Mouse (Mus musculus): ENCODE measurements at regions not wholly inside any gene's neighbourhood (a gene's known extent, or its start where the extent isn't known, plus 50 kb on each side); places are given as distances from the start of the nearest gene placed in this dataset.

- Histone ChIP-seq H3K4me1 (ENCODE audit: control insufficient read depth, insufficient read depth, low read length) (no peaks in the 10 kb centered on the region), H3K36me3 (ENCODE audit: control insufficient read depth, insufficient read depth, low read length) (no peaks in the 10 kb centered on the region), H3K27ac (ENCODE audit: insufficient read depth, low read depth, low read length) (no peak overlapping the region), H3K4me3 (ENCODE audit: insufficient read depth, low read depth, low read length) (no peak overlapping the region), H3K27me3 (replicated peaks; ENCODE audit: control insufficient read depth, insufficient read depth, low read length) (no peaks in the 10 kb centered on the region; the same call in 1 of the 2 replicates)
- 77% methylated on average over 2 of the region's 2 CpGs for WGBS
- no peak for DNase-seq
- TF ChIP-seq CTCF (conservative IDR thresholded peaks at IDR 0.05; ENCODE audit: insufficient read depth, insufficient read length, low read depth, low read length): no peak
- TF ChIP-seq POLR2A (IDR thresholded peaks at IDR 0.05; ENCODE audit: low read depth, low read length): no peak
Measured at GRCm38 (mm10) chr4:39991851-39992250, 151.0 kb upstream of the Aco1 start.

DNA sequence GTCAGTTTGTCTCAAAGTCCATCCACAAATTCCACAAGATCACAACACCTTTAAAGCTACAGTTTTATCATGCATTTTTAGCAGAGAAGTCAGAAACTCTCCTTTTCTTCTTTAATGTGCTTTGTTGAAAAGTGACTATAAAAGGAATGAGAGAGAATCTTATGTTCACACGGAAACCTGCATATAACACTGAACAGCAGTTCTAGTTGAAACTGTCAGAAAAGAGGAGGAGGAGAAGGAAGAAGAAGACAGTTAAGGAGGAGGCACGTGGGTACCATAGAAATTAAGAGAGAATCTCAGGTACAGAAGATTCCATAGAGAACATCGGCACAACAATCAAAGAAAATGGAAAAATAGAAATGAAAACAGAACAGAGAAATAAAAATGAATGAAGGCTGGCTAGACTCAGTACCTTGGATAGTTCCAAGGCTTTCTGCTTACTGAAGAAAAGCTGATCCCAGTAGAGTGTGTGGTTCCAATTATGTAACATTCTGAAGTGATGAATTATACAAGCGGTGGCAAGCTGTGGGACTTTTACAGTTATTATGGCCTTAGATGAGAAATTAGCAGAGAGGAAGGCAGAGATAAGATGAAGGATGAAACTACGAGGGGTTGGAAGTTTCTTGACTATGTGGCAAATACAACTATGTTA is 144.0 kb upstream of the Aco1 start:
- TF ChIP-seq POLR2A (IDR thresholded peaks at IDR 0.05; ENCODE audit: low read depth, low read length) (no peak), CTCF (conservative IDR thresholded peaks at IDR 0.05; ENCODE audit: insufficient read depth, insufficient read length, low read depth, low read length) (no peak)
- Histone ChIP-seq H3K27me3 (replicated peaks; ENCODE audit: control insufficient read depth, insufficient read depth, low read length) (no peaks in the 10 kb centered on the region), H3K4me1 (ENCODE audit: control insufficient read depth, insufficient read depth, low read length) (no peaks in the 10 kb centered on the region), H3K27ac (ENCODE audit: insufficient read depth, low read depth, low read length) (no peak overlapping the region), H3K4me3 (ENCODE audit: insufficient read depth, low read depth, low read length) (no peak overlapping the region), H3K36me3 (ENCODE audit: control insufficient read depth, insufficient read depth, low read length) (no peaks in the 10 kb centered on the region)
- DNase-seq: no peak
- 68% methylated on average over 5 of the region's 5 CpGs for WGBS

DNA sequence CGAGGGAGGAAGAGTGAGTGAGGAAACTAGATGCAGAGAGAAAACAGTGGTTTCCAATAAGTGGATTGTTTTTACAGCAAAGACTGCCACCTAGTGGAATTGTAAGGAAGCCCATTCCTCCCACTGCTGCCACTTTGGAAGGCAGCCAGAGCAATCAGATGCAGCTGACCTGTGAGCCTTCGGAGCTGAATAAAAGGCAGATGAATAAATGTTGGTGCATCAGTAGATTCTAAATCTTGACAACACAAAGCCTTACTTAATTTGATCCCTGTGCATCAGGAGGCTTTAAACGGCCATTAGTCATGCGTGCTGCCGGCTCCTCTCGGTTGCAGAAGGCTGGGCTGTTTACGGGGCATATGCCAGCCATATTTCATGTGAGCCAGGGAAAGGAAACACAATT is 128.2 kb upstream of the Aco1 start:
- H3K36me3 ChIP-seq (ENCODE audit: control insufficient read depth, insufficient read depth, low read length): no peaks in the 10 kb centered on the region
- no peaks in the 10 kb centered on the region; the same call in 1 of the 2 replicates for H3K4me1 ChIP-seq (ENCODE audit: control insufficient read depth, insufficient read depth, low read length)
- 13% methylated on average over 7 of the region's 7 CpGs for WGBS
- H3K27ac ChIP-seq (ENCODE audit: insufficient read depth, low read depth, low read length): no peak overlapping the region
- TF ChIP-seq CTCF (conservative IDR thresholded peaks at IDR 0.05; ENCODE audit: insufficient read depth, insufficient read length, low read depth, low read length): peak; percentile 68
- no peak for TF ChIP-seq POLR2A (IDR thresholded peaks at IDR 0.05; ENCODE audit: low read depth, low read length)
- H3K4me3 ChIP-seq (ENCODE audit: insufficient read depth, low read depth, low read length): no peak overlapping the region
- no peaks in the 10 kb centered on the region for H3K27me3 ChIP-seq (replicated peaks; ENCODE audit: control insufficient read depth, insufficient read depth, low read length)
- DNase-seq: peak; percentile 75

DNA sequence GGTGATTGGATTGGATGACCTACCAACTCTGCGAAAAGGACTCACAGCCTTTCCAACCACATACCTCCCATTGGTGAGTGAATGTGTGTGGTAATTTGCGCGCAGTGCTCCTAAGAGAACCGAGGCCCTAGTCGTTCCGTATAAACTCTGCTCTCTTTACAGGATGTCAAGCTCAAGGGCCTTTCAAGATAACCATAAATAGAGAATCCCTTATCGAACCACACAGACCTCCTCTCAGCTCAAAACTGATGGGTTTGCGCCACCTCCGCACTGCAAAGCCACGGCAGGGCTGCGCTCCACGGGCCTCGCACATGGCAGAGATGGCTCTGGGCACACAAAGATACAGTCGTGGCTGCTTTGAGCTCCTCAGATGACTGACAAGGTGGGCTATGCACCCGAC is 126.0 kb upstream of the Aco1 start:
- Histone ChIP-seq H3K36me3 (ENCODE audit: control insufficient read depth, insufficient read depth, low read length) (no peaks in the 10 kb centered on the region), H3K4me1 (ENCODE audit: control insufficient read depth, insufficient read depth, low read length) (no peaks in the 10 kb centered on the region; the same call in 1 of the 2 replicates), H3K27me3 (replicated peaks; ENCODE audit: control insufficient read depth, insufficient read depth, low read length) (no peaks in the 10 kb centered on the region), H3K4me3 (ENCODE audit: insufficient read depth, low read depth, low read length) (no peak overlapping the region), H3K27ac (ENCODE audit: insufficient read depth, low read depth, low read length) (no peak overlapping the region)
- WGBS: 79% methylated on average over 15 of the region's 15 CpGs
- no peak for DNase-seq
- TF ChIP-seq POLR2A (IDR thresholded peaks at IDR 0.05; ENCODE audit: low read depth, low read length) (no peak), CTCF (conservative IDR thresholded peaks at IDR 0.05; ENCODE audit: insufficient read depth, insufficient read length, low read depth, low read length) (no peak)

DNA sequence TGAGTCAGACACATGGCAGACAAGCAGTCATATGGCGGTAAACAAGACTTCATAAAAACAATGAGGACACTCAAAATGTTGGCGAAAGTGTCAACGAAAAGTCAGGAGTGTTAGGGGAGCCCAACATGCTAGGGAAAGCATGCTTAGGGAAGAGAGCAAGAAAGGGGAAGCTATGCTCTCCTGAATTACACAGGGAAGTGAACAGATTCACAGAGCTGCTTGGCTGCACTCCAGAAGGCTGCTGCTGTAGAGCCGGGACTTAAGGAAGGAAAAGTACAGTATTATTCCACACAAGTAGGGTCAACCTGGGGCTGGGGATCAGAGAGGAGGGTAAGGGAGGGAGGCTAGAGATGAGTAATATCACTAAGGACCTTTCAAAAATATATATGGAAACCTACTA is 124.7 kb upstream of the Aco1 start:
- no peaks in the 10 kb centered on the region for H3K27me3 ChIP-seq (replicated peaks; ENCODE audit: control insufficient read depth, insufficient read depth, low read length)
- TF ChIP-seq POLR2A (IDR thresholded peaks at IDR 0.05; ENCODE audit: low read depth, low read length) (no peak), CTCF (conservative IDR thresholded peaks at IDR 0.05; ENCODE audit: insufficient read depth, insufficient read length, low read depth, low read length) (no peak)
- DNase-seq: no peak
- no peaks in the 10 kb centered on the region for H3K36me3 ChIP-seq (ENCODE audit: control insufficient read depth, insufficient read depth, low read length)
- WGBS: 63% methylated on average over 4 of the region's 4 CpGs
- H3K27ac ChIP-seq (ENCODE audit: insufficient read depth, low read depth, low read length): no peak overlapping the region
- no peak overlapping the region for H3K4me3 ChIP-seq (ENCODE audit: insufficient read depth, low read depth, low read length)
- no peaks in the 10 kb centered on the region; the same call in 1 of the 2 replicates for H3K4me1 ChIP-seq (ENCODE audit: control insufficient read depth, insufficient read depth, low read length)

DNA sequence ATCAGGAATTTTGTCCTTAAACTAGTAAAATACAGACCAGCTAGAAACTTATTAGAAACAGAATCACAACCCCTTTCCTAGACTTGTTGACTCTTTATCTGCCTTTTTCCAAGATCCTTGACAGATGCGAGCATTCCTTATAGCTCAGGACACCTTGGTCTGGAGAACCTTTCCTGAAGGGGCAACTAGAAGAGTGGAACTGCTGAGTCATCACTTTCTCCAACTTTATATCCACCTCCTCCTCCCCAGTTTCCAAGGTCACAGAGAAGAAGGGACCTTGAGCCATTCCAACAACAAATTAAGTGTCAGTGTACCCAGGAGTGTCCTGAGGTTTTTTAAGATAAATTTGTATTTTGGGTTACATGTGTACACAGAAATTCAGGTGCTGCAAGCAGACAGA is 111.5 kb upstream of the Aco1 start:
- Histone ChIP-seq H3K27me3 (replicated peaks; ENCODE audit: control insufficient read depth, insufficient read depth, low read length) (no peaks in the 10 kb centered on the region), H3K4me3 (ENCODE audit: insufficient read depth, low read depth, low read length) (no peak overlapping the region), H3K36me3 (ENCODE audit: control insufficient read depth, insufficient read depth, low read length) (no peaks in the 10 kb centered on the region), H3K4me1 (ENCODE audit: control insufficient read depth, insufficient read depth, low read length) (no peaks in the 10 kb centered on the region), H3K27ac (ENCODE audit: insufficient read depth, low read depth, low read length) (no peak overlapping the region)
- 85% methylated on average over 1 of the region's 1 CpGs for WGBS
- DNase-seq: no peak
- TF ChIP-seq POLR2A (IDR thresholded peaks at IDR 0.05; ENCODE audit: low read depth, low read length) (no peak), CTCF (conservative IDR thresholded peaks at IDR 0.05; ENCODE audit: insufficient read depth, insufficient read length, low read depth, low read length) (no peak)

GRCm38 (mm10) chr4:40047846-40048245 is 95.0 kb upstream of the Aco1 start:
- no peak for DNase-seq
- WGBS: 95% methylated on average over 10 of the region's 10 CpGs
- no peak for TF ChIP-seq CTCF (conservative IDR thresholded peaks at IDR 0.05; ENCODE audit: insufficient read depth, insufficient read length, low read depth, low read length)
- no peak for TF ChIP-seq POLR2A (IDR thresholded peaks at IDR 0.05; ENCODE audit: low read depth, low read length)

More at GRCm38 (mm10) chr4:40047846-40048245, 95.0 kb upstream of the Aco1 start:
- Histone ChIP-seq H3K27me3 (replicated peaks; ENCODE audit: control insufficient read depth, insufficient read depth, low read length) (no peaks in the 10 kb centered on the region), H3K27ac (ENCODE audit: insufficient read depth, low read depth, low read length) (no peak overlapping the region), H3K4me1 (ENCODE audit: control insufficient read depth, insufficient read depth, low read length) (no peaks in the 10 kb centered on the region), H3K4me3 (ENCODE audit: insufficient read depth, low read depth, low read length) (no peak overlapping the region), H3K36me3 (ENCODE audit: control insufficient read depth, insufficient read depth, low read length) (no peaks in the 10 kb centered on the region)
